Mouse (Mus musculus) lung, adult 18-20 months (tissue): Measurements from ENCODE around the gene Cd82.
A peak's percentile ranks its signal among the peaks of the same experiment; 100 is the strongest.

Experiments used
- DNase-seq, 2 experiments: peaks; one replicate each; pipeline ENCODE4 v3.0.0; 2022; ENCODE audit warnings: mixed read lengths in 2 of 2

Gene Cd82

GRCm38 (mm10) chr2:93443106-93443505 lies 19.8 kb downstream of the Cd82 start:
- no peak for DNase-seq

- peak; percentile 52 to 69 for DNase-seq
These were observed 23.0 kb downstream of the Cd82 start for GRCm38 (mm10) chr2:93439812-93440559.

GRCm38 (mm10) chr2:93439352-93439771 lies 23.6 kb downstream of the Cd82 start:
- DNase-seq: no peak

GRCm38 (mm10) chr2:93438335-93438734 lies 24.6 kb downstream of the Cd82 start:
- no peak for DNase-seq

GRCm38 (mm10) chr2:93435577-93435976 lies 27.4 kb downstream of the Cd82 start:
- DNase-seq: peak; percentile 54 to 72

GRCm38 (mm10) chr2:93434896-93435295 lies 28.0 kb downstream of the Cd82 start:
- DNase-seq: no peak

- no peak for DNase-seq
These were observed 29.4 kb downstream of the Cd82 start for GRCm38 (mm10) chr2:93433543-93433942.

- DNase-seq: no peak
These were observed 30.1 kb downstream of the Cd82 start for GRCm38 (mm10) chr2:93432600-93433389.

GRCm38 (mm10) chr2:93431575-93432325 lies 31.2 kb downstream of the Cd82 start:
- no peak for DNase-seq

- no peak for DNase-seq
These were observed 31.9 kb downstream of the Cd82 start for GRCm38 (mm10) chr2:93430993-93431392.

- DNase-seq: no peak
These were observed 34.9 kb downstream of the Cd82 start for GRCm38 (mm10) chr2:93428004-93428531.

- DNase-seq: no peak
These were observed 35.8 kb downstream of the Cd82 start for GRCm38 (mm10) chr2:93427000-93427715.

GRCm38 (mm10) chr2:93425810-93426209 lies 37.1 kb downstream of the Cd82 start:
- no peak for DNase-seq

GRCm38 (mm10) chr2:93424307-93424984 lies 38.5 kb downstream of the Cd82 start:
- DNase-seq: no peak

GRCm38 (mm10) chr2:93421320-93421719 lies 41.6 kb downstream of the Cd82 start:
- peak; percentile 75 to 80 for DNase-seq

GRCm38 (mm10) chr2:93419971-93420370 lies 43.0 kb downstream of the Cd82 start:
- DNase-seq: no peak

GRCm38 (mm10) chr2:93418396-93418795 lies 44.5 kb downstream of the Cd82 start:
- peak; percentile 60 to 65 for DNase-seq

GRCm38 (mm10) chr2:93416874-93417709 lies 45.8 kb downstream of the Cd82 start:
- DNase-seq: no peak

- DNase-seq: peak in 1 of 2 experiments; percentile 38
These were observed 47.7 kb downstream of the Cd82 start for GRCm38 (mm10) chr2:93415281-93415680.

- DNase-seq: no peak
These were observed 48.8 kb downstream of the Cd82 start for GRCm38 (mm10) chr2:93414163-93414562.
